Mouse (Mus musculus) G1E-ER4 (cell line): ENCODE results near the gene Rgsl1. TPM values are rescaled to one million over a fixed set of nuclear protein-coding genes. Genes with fewer than 3 reads are reported as not detected.

Experiments
- GATA1 ChIP-seq: IDR thresholded peaks from one replicate; pipeline ENCODE4 v1.8.0; 2012; ENCODE audit warnings: low read length, inconsistent platforms
- polyA plus RNA-seq: library from polyadenylated mRNA; stranded (reverse); fragments of >175 nt; gene quantifications from 2 replicates; pipeline ENCODE4 v1.2.3, GENCODE M21; 2012

Gene Rgsl1
- polyA plus RNA-seq, 1 experiment, result not detected

DNA sequence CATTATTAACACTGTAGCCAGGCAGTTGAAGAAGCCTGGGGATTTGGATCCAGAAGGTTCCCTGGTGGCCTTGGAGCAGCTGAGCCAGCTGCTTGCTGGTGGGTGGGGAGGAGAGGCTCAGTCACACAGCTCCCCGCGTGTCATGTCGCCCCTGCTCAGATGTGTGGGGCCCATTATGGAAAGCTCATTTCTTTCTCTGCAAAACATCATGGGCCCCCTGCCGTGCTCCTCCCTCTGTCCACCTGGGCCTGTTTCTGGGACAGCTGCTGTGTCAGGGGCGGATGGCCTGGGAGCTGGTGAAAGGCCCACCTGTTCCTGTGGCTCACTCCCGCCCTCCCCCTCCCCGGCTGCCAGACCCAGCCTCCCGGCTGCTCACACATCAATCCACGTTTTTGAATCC, 110.8 kb downstream of the Rgsl1 start:
- TF ChIP-seq GATA1, result no peak

DNA sequence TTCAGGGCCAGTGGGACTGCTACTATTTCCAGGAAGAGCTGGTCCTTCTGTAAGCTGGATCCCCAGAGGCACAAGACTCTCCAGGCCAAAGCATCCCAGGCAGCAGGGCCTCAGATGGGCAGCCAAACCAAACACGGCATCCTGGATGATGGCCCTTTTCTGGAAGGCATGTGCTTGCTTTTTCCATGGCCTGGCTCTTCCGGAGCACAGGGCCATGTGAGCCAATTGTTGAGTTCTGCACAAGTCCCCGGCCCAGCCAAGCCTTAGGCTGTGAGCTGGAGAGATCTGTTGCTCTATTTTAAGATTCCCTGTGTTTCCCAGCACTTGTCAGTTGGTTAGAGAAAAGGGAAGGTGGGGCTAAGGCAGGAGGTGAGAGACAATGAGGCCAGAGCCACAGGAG, 113.3 kb downstream of the Rgsl1 start:
- no peak for TF ChIP-seq GATA1

DNA sequence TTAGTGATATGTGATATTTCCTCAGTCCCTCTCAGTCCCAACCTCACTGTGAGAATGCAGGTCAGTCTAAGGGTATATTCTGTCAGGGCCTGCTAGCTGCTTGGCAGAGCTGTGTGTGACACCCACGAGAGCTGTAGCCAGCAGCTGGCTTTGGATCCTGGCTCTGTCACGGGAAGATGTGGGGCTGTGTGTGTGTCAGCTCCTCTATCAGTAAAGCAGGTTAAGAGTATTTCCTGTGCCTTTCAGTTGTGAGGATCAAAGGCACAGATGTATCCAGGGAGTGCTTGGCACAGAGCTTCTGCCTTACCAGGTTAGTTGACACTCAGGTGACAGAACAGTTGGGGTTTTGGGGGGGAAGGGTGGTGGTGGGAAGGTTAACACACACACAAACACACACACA, 114.1 kb downstream of the Rgsl1 start:
- TF ChIP-seq GATA1, result no peak

Other genes starting within 250 kb of the Rgsl1 start
- gene Rgs8, start 191.1 kb downstream of the Rgsl1 start, polyA plus RNA-seq, result not detected in 2 replicates
- gene Rgs16, start 103.8 kb downstream of the Rgsl1 start, polyA plus RNA-seq, result not detected in 2 replicates
- 1.4 and 2.2 TPM in 2 replicates for gene Rnasel, start 94.7 kb downstream of the Rgsl1 start, polyA plus RNA-seq
- gene Teddm1b, start 30.2 kb upstream of the Rgsl1 start, polyA plus RNA-seq, result not detected in 2 replicates
- not detected in 2 replicates for gene Teddm1a, start 47.6 kb upstream of the Rgsl1 start, polyA plus RNA-seq
- 33.3 and 37.2 TPM in 2 replicates for gene Glul, start 55.8 kb upstream of the Rgsl1 start, polyA plus RNA-seq
- 0.15 and 0.29 TPM in 2 replicates for gene Teddm2, start 56.1 kb upstream of the Rgsl1 start, polyA plus RNA-seq